Mouse (Mus musculus): ENCODE measurements around the gene Slc6a18. TPM values are rescaled to one million over a fixed set of nuclear protein-coding genes. Genes with fewer than 3 reads are reported as not detected.

The Slc6a18 gene
- not detected in 2 replicates for polyA plus RNA-seq (2012; ENCODE audit: insufficient read depth, low replicate concordance)

DNA sequence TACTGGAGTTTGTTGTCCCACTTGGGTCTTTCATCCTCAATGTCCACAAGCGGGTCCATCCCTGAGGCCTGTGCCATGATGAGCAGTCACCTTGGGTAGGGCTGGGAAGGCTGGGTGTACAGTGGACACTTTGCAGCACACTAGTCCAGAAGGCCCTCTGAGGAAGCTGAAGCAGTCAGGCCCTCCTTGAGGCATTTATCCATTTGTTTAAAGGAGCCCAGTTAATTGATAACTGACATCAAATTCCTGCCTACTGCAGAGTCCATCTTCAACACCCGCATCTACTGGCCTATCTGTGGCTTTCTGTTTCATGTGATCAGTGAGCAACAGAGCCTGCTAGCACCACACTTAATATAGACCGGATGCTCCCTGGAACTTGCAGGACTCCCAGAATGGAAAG, at the start of gene Slc6a18:
Gene Slc6a18 (minus strand): TSS at position 171 of the 400 bp plus-strand sequence.
- Histone ChIP-seq H3K36me3 (replicated peaks; ENCODE audit: low read length) (no peaks in the 10 kb centered on the region), H3K4me3 (replicated peaks) (no peak within 1 kb of the TSS), H3K9me3 (no peaks in the 10 kb centered on the region), H3K27me3 (replicated peaks) (peaks cover 39% of the 10 kb centered on the region), H3K4me1 (peaks cover 67% of the 10 kb centered on the region)
- TF ChIP-seq FLI1 (IDR thresholded peaks at IDR 0.05; ENCODE audit: low read length): no peak
- TF ChIP-seq GATA1 (IDR thresholded peaks at IDR 0.05; ENCODE audit: borderline replicate concordance, low read length): no peak

DNA sequence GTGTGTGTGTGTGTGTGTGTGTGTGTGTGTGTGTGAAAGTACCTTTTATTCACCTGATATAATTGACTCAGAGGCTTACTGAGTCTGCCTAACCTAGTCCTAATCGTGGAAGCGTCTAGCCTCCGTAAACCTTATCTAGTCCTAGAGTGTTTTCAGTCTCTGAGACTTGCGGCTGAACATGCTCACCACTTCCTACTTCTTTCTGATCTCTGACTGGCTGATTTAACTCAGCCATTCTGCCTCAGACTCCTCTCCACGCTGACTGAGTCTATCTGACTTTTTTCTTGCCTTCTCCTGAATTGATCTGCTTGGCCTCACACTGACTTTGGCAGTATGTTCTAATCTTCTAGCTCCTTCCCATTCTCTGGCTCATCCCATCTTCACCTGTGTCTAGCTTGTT, 47.5 kb upstream of the Slc6a18 start:
- Histone ChIP-seq H3K4me3 (replicated peaks) (no peak overlapping the region), H3K4me1 (peaks cover 10% of the 10 kb centered on the region), H3K36me3 (replicated peaks; ENCODE audit: low read length) (no peaks in the 10 kb centered on the region), H3K27me3 (replicated peaks) (peaks cover 74% of the 10 kb centered on the region), H3K9me3 (no peaks in the 10 kb centered on the region)
- TF ChIP-seq FLI1 (IDR thresholded peaks at IDR 0.05; ENCODE audit: low read length) (no peak), GATA1 (IDR thresholded peaks at IDR 0.05; ENCODE audit: borderline replicate concordance, low read length) (no peak)

DNA sequence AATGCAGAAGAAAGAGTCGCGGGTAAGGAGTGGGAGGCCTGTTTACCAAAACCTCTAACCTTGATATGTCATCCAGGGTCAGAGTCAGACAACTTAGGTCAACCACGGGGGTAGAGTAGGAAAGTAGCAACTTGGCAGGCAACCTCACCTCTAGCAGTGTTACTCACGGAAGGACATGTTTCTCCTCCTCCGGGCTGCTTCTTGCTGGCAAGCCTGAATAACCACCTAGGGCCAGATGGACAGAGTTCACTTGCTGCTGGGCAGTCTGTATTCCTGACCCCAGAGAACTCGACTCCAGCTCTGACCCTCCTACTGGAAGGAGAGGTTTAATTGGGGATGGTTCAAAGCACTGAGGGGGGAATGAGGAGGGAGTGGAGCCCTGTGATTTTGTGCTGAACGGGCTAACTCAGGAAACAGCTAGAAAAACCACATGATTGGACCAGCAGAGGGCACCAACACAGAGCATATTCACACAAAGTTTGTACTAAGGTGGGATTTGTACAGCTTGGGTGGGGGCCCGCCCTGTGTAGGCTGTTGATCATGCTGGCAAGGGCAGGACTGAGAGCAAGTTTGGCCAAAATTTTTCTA, 45.4 kb upstream of the Slc6a18 start:
- H3K4me3 ChIP-seq (replicated peaks): no peak overlapping the region
- H3K9me3 ChIP-seq: no peaks in the 10 kb centered on the region
- TF ChIP-seq FLI1 (IDR thresholded peaks at IDR 0.05; ENCODE audit: low read length): no peak
- H3K36me3 ChIP-seq (replicated peaks; ENCODE audit: low read length): no peaks in the 10 kb centered on the region
- H3K4me1 ChIP-seq: peaks cover 10% of the 10 kb centered on the region
- peaks cover 52% of the 10 kb centered on the region for H3K27me3 ChIP-seq (replicated peaks)

DNA sequence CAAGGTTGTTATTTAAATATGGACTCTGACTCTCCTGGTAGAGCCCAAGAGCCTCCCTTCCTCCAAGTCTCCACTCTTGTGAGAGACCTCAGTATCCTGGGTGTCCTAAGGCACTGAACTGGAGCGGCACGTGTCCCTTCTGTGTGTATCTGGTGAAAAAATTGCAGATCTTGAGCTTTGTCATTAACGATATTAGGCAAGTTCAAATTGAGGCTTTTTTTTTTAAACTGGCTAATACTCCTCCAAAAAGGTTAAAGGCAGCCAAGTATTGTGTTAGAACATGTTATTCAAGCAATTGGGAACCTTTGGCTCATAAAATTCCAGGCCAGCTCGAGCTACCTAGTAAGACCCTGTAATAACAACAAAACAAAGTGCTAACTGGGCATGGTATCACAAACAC, 42.4 kb upstream of the Slc6a18 start:
- no peak overlapping the region for H3K4me3 ChIP-seq (replicated peaks)
- TF ChIP-seq FLI1 (IDR thresholded peaks at IDR 0.05; ENCODE audit: low read length) (no peak), GATA1 (IDR thresholded peaks at IDR 0.05; ENCODE audit: borderline replicate concordance, low read length) (no peak)
- no peaks in the 10 kb centered on the region for H3K9me3 ChIP-seq
- peaks cover 46% of the 10 kb centered on the region for H3K27me3 ChIP-seq (replicated peaks)
- H3K36me3 ChIP-seq (replicated peaks; ENCODE audit: low read length): no peaks in the 10 kb centered on the region
- H3K4me1 ChIP-seq: peaks cover under 1% of the 10 kb centered on the region

DNA sequence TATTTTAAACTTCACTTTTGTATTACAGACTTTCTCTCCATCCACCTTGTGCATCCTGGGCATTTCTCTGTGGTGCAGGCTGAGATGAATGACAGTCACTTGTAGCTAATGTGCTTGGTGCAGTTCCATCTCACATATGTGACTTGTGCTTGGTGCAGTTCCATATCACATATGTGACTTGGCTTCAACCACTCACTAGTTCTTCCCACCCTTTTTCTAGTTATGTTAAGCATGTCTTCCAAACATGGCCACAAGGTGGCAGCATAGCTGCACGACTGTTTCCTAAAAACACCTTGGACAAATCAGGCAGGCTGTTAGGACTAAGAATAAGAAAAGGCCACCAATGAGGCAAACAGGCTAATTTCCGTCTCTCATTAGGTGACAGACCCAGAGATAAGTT, 40.4 kb upstream of the Slc6a18 start:
- TF ChIP-seq GATA1 (IDR thresholded peaks at IDR 0.05; ENCODE audit: borderline replicate concordance, low read length) (no peak), FLI1 (IDR thresholded peaks at IDR 0.05; ENCODE audit: low read length) (no peak)
- Histone ChIP-seq H3K4me3 (replicated peaks) (no peak overlapping the region), H3K4me1 (no peaks in the 10 kb centered on the region), H3K9me3 (no peaks in the 10 kb centered on the region), H3K36me3 (replicated peaks; ENCODE audit: low read length) (no peaks in the 10 kb centered on the region), H3K27me3 (replicated peaks) (peaks cover 41% of the 10 kb centered on the region)

DNA sequence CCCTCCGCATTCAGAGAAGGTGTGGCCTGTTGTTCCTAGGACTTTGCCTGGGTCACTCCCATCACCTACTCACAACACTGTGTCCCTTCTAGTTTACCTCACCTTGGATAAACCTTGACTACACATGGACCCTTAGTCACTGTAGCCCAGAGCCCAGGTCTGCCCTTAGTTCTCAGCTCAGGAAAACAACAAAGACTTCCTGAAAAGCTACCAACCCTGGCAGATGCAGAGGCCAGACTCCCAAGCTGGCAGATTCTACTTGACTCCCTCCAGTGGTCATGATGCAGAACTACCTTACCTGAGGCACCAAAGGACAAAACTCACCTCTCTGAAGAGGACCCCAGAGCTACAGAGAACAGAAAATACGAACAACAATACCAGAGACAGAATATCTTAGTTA, 36.2 kb upstream of the Slc6a18 start:
- TF ChIP-seq FLI1 (IDR thresholded peaks at IDR 0.05; ENCODE audit: low read length): no peak
- TF ChIP-seq GATA1 (IDR thresholded peaks at IDR 0.05; ENCODE audit: borderline replicate concordance, low read length): no peak
- no peak overlapping the region for H3K4me3 ChIP-seq (replicated peaks)
- no peaks in the 10 kb centered on the region for H3K9me3 ChIP-seq
- H3K4me1 ChIP-seq: no peaks in the 10 kb centered on the region
- no peaks in the 10 kb centered on the region for H3K36me3 ChIP-seq (replicated peaks; ENCODE audit: low read length)
- peaks cover 56% of the 10 kb centered on the region for H3K27me3 ChIP-seq (replicated peaks)

DNA sequence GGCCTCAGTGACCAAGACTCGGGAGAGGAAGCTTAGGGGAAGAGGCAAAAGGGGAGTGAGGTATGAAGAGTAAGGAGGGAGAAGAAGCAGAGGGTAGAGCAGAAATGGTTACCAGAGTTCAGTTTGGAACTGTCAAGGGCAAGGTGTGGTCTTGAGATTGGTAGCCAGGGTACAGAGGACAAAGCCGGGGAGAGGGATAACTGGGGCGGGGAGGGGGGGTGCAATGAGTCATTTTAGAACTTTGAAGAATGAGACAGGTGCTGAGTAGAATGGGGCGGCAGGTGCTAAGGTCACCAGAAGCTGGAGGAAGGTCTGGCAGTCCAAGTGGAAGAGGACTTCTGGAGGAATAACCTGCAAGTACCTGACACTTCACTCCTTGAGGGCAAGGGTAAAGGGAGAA, 35.4 kb upstream of the Slc6a18 start:
- Histone ChIP-seq H3K36me3 (replicated peaks; ENCODE audit: low read length) (no peaks in the 10 kb centered on the region), H3K9me3 (no peaks in the 10 kb centered on the region), H3K4me1 (no peaks in the 10 kb centered on the region), H3K27me3 (replicated peaks) (peaks cover 64% of the 10 kb centered on the region), H3K4me3 (replicated peaks) (no peak overlapping the region)
- TF ChIP-seq FLI1 (IDR thresholded peaks at IDR 0.05; ENCODE audit: low read length) (no peak), GATA1 (IDR thresholded peaks at IDR 0.05; ENCODE audit: borderline replicate concordance, low read length) (no peak)

DNA sequence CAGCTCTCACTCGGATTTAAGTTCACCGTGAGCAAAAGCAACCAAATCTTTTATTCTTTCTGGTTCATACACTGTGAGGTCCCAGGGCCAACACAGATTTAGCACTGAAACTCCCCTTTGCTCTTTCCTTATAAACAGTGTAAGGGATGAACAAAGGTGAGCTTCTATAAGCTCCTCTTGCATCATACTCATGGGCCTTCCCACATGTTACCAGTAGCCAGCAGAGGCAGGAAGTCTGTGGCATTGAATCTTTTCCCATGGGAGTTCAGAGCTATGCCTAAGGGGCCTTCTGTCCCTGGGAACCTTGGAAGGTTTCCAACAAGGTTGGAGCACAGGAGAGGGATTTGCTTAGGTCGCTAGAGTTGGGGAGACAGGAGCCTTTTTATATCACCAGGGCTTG, 34.4 kb upstream of the Slc6a18 start:
- Histone ChIP-seq H3K27me3 (replicated peaks) (peaks cover 66% of the 10 kb centered on the region), H3K36me3 (replicated peaks; ENCODE audit: low read length) (no peaks in the 10 kb centered on the region), H3K4me1 (no peaks in the 10 kb centered on the region), H3K9me3 (no peaks in the 10 kb centered on the region), H3K4me3 (replicated peaks) (no peak overlapping the region)
- TF ChIP-seq FLI1 (IDR thresholded peaks at IDR 0.05; ENCODE audit: low read length) (no peak), GATA1 (IDR thresholded peaks at IDR 0.05; ENCODE audit: borderline replicate concordance, low read length) (no peak)

DNA sequence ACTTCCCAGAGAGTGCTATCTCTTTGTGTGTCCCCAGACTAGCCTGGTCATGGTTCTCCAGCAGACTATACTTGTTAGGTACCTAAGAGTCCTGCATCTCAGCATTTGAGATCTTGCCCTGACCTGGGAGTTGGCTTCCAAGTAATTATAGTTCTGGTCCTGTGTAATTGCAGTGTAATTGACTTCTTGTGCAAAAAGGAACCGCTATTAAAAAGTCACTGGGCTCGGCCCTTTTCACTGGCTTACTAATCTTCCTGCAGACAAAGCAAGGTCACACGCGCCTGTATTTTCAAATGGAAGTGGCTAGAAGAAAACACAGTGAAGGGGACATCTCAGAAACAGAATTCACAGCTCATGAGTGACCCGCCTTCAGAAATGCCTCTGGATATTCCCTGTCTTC, 34.0 kb upstream of the Slc6a18 start:
- H3K9me3 ChIP-seq: no peaks in the 10 kb centered on the region
- H3K4me1 ChIP-seq: no peaks in the 10 kb centered on the region
- no peak overlapping the region for H3K4me3 ChIP-seq (replicated peaks)
- no peaks in the 10 kb centered on the region for H3K36me3 ChIP-seq (replicated peaks; ENCODE audit: low read length)
- TF ChIP-seq FLI1 (IDR thresholded peaks at IDR 0.05; ENCODE audit: low read length) (no peak), GATA1 (IDR thresholded peaks at IDR 0.05; ENCODE audit: borderline replicate concordance, low read length) (no peak)
- peaks cover 64% of the 10 kb centered on the region for H3K27me3 ChIP-seq (replicated peaks)

DNA sequence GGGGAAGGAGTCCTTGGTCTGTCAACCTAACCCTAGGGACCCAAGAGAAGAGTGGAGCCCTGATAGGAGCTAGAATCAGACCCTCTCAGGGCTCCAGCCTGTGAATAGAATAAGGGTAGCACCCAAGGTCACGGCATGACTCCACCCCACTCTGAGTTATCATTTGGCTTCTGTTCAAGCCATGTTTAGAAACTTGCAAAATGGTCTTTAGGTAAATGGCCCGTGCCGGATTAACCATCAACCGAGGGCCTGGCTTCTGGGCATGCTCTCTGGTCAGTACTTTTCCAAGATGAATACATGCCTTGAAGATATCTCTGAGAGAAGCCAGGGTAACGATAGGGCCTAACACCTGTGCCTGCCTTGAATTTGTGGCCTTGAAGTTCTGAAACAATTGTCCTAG, 33.4 kb upstream of the Slc6a18 start:
- H3K36me3 ChIP-seq (replicated peaks; ENCODE audit: low read length): no peaks in the 10 kb centered on the region
- H3K27me3 ChIP-seq (replicated peaks): peaks cover 64% of the 10 kb centered on the region
- no peaks in the 10 kb centered on the region for H3K4me1 ChIP-seq
- no peak for TF ChIP-seq FLI1 (IDR thresholded peaks at IDR 0.05; ENCODE audit: low read length)
- TF ChIP-seq GATA1 (IDR thresholded peaks at IDR 0.05; ENCODE audit: borderline replicate concordance, low read length): no peak
- no peaks in the 10 kb centered on the region for H3K9me3 ChIP-seq
- H3K4me3 ChIP-seq (replicated peaks): no peak overlapping the region

DNA sequence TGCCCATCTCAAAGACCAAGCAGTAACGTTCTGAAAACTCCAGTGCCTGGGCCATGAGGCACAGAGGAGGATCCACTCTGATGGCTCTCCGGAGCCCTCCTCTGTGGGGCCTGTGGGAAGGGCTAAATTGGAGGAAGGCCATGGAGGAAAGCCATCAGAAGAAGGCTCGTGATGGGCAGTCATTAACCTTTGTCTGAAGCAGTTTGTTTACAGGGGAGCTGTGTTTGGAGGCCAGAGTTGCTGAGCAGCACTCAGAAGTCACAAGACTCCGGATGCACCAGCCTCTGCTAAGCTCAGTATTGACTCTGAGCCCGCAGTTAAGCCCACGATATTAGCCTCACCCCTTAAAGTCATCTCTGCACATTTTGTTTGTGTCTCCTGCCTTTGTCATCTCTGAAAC, 31.7 kb upstream of the Slc6a18 start:
- no peaks in the 10 kb centered on the region for H3K4me1 ChIP-seq
- TF ChIP-seq GATA1 (IDR thresholded peaks at IDR 0.05; ENCODE audit: borderline replicate concordance, low read length) (no peak), FLI1 (IDR thresholded peaks at IDR 0.05; ENCODE audit: low read length) (no peak)
- no peak overlapping the region for H3K4me3 ChIP-seq (replicated peaks)
- H3K27me3 ChIP-seq (replicated peaks): peaks cover 77% of the 10 kb centered on the region
- no peaks in the 10 kb centered on the region for H3K9me3 ChIP-seq
- no peaks in the 10 kb centered on the region for H3K36me3 ChIP-seq (replicated peaks; ENCODE audit: low read length)
